Mouse (Mus musculus): Measurements from ENCODE around the gene Mgp. TPM values are rescaled to one million over a fixed set of nuclear protein-coding genes. Genes with fewer than 3 reads are reported as not detected.

The Mgp gene
- total RNA-seq (2022) = 10 to 100 TPM; 34.0 to 50.1 (median 47.6) TPM

DNA sequence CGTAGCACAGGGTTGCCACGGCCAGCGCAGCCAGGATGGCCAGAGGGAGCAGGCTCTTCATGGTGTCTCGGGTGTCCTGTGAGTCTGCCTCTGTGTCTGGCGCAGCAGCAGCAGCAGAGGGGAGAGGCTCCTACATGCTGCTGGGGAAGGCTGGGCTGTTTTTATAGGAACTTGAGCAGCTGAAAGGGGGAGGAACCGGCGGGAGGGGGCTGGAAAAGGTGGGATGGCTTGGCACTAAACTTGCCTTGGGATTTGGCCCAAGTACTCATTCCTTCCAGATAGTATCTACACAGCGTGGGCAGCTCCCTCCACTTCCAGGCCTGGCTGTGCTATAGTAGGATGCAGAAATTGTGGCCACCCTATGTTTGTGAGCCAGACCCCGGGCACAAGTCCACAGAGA lies at the start of gene Mgp:
Gene Mgp (minus strand): TSS at position 154 of the 400 bp plus-strand sequence.
- peak; percentile 18 to 61 for DNase-seq (ENCODE audit: low spot score in 2 of 2)

DNA sequence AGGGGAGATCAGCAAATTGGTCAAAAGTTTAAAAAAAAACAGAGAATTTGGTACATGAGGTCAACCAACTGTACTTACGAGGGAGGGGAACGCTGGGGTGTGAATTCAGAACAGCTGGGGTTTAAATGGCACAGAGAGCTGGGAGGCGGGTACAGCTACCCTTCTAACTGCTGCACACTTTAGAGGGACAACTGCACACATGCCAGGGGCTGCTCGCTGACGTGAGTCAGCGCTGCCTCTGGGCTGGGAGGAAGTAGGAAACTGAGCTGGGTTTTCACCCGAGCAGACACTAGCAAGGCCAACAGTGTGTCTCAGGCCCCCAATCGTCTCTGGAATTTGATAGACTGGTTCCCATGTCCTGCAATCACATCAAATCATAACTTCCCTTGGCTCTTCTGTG lies 49.4 kb upstream of the Mgp start:
- DNase-seq (ENCODE audit: low spot score in 2 of 2) = no peak

DNA sequence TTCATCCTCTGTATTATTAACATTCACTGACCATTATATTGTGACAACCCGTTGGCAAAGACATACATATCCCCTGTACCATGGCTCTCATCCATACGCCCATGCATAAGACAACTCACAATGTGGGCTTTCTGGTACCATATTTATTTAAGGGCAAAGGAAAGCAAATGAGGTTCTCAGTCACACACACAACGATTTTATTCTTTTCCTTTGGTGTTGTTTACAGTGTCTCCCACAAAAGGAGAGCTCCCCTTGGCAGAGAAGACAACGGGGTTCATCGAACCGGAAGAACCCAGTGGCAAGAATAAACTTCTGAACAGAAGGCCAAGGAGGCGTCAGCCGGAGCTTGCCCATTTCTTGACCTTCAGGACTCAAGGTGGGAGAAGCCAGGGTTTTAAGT lies 47.9 kb upstream of the Mgp start, which contains the start of gene Pde6h:
Gene Pde6h (plus strand): TSS at position 301 of the 400 bp plus-strand sequence.
- no peak for DNase-seq (ENCODE audit: low spot score in 2 of 2)

- no peak for DNase-seq (ENCODE audit: low spot score in 2 of 2)
These were observed 47.2 kb upstream of the Mgp start for GRCm38 (mm10) chr6:136922871-136923270.

- DNase-seq (ENCODE audit: low spot score in 2 of 2) = no peak
These were observed 46.5 kb upstream of the Mgp start, which contains the start of gene Erp27 for GRCm38 (mm10) chr6:136922080-136922479. Erp27 (minus strand) TSS chr6:136922180.

- no peak for DNase-seq (ENCODE audit: low spot score in 2 of 2)
These were observed 46.0 kb upstream of the Mgp start for GRCm38 (mm10) chr6:136921601-136922000.

DNA sequence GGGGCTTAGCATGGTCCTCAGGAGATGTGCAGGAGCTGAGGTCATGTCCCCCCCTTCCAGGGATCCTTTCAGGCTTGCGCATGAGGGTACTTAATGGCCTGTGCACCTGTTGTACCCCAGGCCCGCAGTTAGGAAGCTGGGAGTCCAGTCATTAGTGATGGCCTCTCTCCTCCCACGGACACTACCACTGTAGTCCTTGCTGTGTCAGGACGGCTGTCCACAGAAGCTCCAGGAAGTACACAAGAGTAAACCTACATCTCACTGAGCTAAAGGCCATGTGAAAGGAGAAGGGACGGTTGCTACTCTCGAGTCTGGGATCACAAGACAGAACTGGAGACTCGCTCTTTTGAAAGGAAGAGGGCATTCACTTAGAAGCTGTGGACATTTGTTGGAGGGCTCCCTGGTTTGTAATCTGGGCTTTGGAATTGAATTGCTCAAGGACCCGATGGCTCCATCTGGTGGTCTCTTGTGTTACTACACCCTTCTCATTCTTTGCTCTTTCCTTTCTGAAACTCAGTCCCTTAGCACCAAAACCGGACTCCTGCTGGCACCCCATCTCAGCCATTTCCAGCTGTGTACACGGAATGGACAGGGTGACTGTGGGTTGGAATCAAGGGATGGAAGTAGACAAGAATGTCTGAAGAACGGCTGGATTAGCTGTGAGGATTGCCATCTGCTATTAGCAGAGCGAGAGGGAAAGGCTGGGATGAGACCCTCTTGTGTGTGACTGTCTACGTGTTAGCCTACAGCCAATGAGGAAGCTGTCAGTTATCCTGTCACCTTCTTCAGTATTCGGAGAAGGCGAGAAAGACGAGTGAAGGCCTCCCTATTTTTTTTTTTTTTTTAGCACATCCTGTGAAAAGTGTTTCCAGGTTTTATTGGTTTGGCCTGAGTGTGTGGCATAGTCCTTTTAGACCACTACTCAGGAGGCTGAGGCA lies 45.0 kb upstream of the Mgp start:
- DNase-seq (ENCODE audit: low spot score in 2 of 2) = peak; percentile 33 to 56

- DNase-seq (ENCODE audit: low spot score in 2 of 2) = no peak
These were observed 42.3 kb upstream of the Mgp start for GRCm38 (mm10) chr6:136917885-136918284.

GRCm38 (mm10) chr6:136915721-136916395 lies 40.2 kb upstream of the Mgp start:
- no peak for DNase-seq (ENCODE audit: low spot score in 2 of 2)

DNA sequence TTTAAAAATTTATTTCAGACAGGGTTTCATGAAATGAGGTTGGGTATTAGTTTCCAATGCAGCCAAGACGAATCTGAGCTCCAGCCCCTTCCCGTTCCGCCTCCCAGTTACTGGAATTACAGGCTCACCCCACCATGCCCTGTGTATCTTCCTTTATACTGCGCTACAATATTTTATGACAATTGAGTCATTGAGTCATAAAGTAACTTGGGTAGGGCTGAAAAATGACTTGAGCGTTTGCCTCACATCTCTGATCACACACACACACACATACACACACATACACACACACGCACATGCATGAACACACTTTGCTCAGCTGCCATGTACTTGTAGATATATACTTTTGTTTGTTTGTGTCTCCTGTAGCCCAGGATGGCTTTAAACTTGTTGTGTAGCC lies 38.6 kb upstream of the Mgp start:
- no peak for DNase-seq (ENCODE audit: low spot score in 2 of 2)

- no peak for DNase-seq (ENCODE audit: low spot score in 2 of 2)
These were observed 37.9 kb upstream of the Mgp start for GRCm38 (mm10) chr6:136913384-136914126.

- no peak for DNase-seq (ENCODE audit: low spot score in 2 of 2)
These were observed 37.2 kb upstream of the Mgp start for GRCm38 (mm10) chr6:136912751-136913265.

GRCm38 (mm10) chr6:136910247-136910890 lies 34.7 kb upstream of the Mgp start:
- no peak for DNase-seq (ENCODE audit: low spot score in 2 of 2)

DNA sequence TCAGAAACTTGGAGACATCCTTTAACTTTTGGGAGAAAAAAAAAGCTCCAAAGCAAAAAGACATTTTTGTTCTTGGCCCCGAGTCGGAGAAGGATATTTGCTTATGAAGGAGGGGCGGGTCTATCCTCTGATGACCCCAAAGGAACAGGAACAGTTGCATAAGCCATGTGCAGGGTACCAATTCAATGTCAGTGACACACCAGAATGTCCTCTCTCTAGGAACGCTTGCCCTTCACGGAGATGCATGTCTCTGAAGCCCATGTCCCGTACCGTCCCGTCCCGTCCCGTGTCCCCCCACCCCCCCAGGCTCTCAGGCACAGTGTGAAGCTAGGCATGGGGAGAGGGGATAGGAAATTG lies 31.3 kb upstream of the Mgp start:
- DNase-seq (ENCODE audit: low spot score in 2 of 2) = no peak

DNA sequence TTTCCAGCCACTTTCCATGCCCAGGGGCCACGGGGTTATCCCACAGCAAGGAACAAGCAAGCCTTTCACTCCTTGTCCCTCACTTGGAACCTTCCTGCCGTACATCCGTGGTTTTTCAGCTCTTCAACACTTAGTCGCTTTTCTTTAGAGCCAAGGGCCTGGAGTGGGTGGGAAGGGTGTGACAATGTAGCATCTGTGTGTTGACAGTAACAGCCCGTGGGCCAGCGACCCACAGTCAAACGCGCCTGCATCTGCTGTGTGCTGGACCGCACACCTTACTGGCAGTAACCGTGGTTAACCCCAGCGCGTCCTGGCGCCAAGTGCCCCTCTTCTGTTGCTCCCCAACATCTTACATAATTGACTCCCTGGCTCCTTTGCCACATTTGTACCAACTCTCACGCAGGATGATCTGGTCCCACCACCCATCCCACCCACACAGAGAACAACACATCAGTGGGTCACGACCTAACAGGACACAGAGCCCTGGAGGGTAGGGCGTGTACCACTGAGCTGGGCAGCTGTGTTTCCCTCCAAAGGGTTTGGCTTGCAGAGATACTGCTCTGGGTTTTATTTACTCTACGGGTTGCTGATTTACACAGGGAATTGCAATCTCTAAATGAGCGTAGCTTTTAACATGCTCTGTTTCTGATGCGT lies 30.8 kb upstream of the Mgp start:
- DNase-seq (ENCODE audit: low spot score in 2 of 2) = no peak

GRCm38 (mm10) chr6:136903885-136904470 lies 28.4 kb upstream of the Mgp start:
- DNase-seq (ENCODE audit: low spot score in 2 of 2) = no peak

- no peak for DNase-seq (ENCODE audit: low spot score in 2 of 2)
These were observed 26.9 kb upstream of the Mgp start for GRCm38 (mm10) chr6:136902527-136902926.

- no peak for DNase-seq (ENCODE audit: low spot score in 2 of 2)
These were observed 25.4 kb upstream of the Mgp start for GRCm38 (mm10) chr6:136901010-136901409.

GRCm38 (mm10) chr6:136900369-136901009 lies 24.9 kb upstream of the Mgp start:
- DNase-seq (ENCODE audit: low spot score in 2 of 2) = no peak

- no peak for DNase-seq (ENCODE audit: low spot score in 2 of 2)
These were observed 23.3 kb upstream of the Mgp start for GRCm38 (mm10) chr6:136898954-136899353.
